Mouse (Mus musculus) left cerebral cortex, postnatal 14 days (tissue): ENCODE data around the gene Ctss. TPM values are rescaled to one million over a fixed set of nuclear protein-coding genes. Genes with fewer than 3 reads are reported as not detected.

Source experiments
- total RNA-seq, 2 experiments: library from RNA; stranded (reverse); gene quantifications; 2 replicates each; pipeline ENCODE4 v1.2.3; 2021

Ctss gene
- total RNA-seq, 2 experiments from 2014 or later, result 29.6 to 31.3 TPM

Other genes starting within 250 kb of the Ctss start
- gene Mindy1, start 245.4 kb upstream of the Ctss start, total RNA-seq, result 10 to 100 TPM; 23.5 to 25.5 TPM
- gene Prune1, start 244.7 kb upstream of the Ctss start, total RNA-seq, result 10 to 100 TPM; 31.7 to 32.3 TPM
- under 1 TPM; 0.64 to 0.89 TPM for gene Anxa9, start 219.6 kb upstream of the Ctss start, total RNA-seq
- gene Cers2, start 212.0 kb upstream of the Ctss start, total RNA-seq, result 10 to 100 TPM; 39.1 to 46.8 TPM
- gene Setdb1, start 169.6 kb upstream of the Ctss start, total RNA-seq, result 10 to 100 TPM; 38.1 to 41.5 TPM
- not detected for gene 4930558C23Rik, start 123.9 kb upstream of the Ctss start, total RNA-seq
- 10 to 100 TPM; 32.2 to 36.2 TPM for gene Arnt, start 92.4 kb upstream of the Ctss start, total RNA-seq
- 10 to 100 TPM; 15.1 to 18.0 TPM for gene Ctsk, start 27.5 kb upstream of the Ctss start, total RNA-seq
- not detected for gene Hormad1, start 32.9 kb downstream of the Ctss start, total RNA-seq
- 10 to 100 TPM; 15.8 to 21.1 TPM for gene Golph3l, start 62.1 kb downstream of the Ctss start, total RNA-seq
- 100 to 1,000 TPM; 332 to 337 TPM for gene Ensa, start 98.2 kb downstream of the Ctss start, total RNA-seq
- 10 to 100 TPM; 58.6 to 69.2 TPM for gene Mcl1, start 132.0 kb downstream of the Ctss start, total RNA-seq
- 1 to 10 TPM; 2.0 TPM for gene Adamtsl4, start 161.1 kb downstream of the Ctss start, total RNA-seq
- gene Ecm1, start 212.8 kb downstream of the Ctss start, total RNA-seq, result 10 to 100 TPM; 11.4 to 13.2 TPM
- 10 to 100 TPM; 37.3 to 40.8 TPM for gene Tars2, start 233.4 kb downstream of the Ctss start, total RNA-seq